Mouse (Mus musculus): ENCODE data around the gene Neurod6. TPM values are rescaled to one million over a fixed set of nuclear protein-coding genes. Genes with fewer than 3 reads are reported as not detected.

Gene Neurod6
- total and polyA plus RNA-seq, 2 experiments = not detected

GRCm38 (mm10) chr6:55700392-55701386 is 19.6 kb upstream of the Neurod6 start:
- Histone ChIP-seq H3K4me3 (ENCODE audit: insufficient read depth, low read depth, low read length) (no peak overlapping the region), H3K9ac (ENCODE audit: low read depth, low read length) (no peak overlapping the region), H3K79me2 (ENCODE audit: control insufficient read depth, insufficient read depth, low read length) (no peaks in the 10 kb centered on the region), H3K4me1 (ENCODE audit: control insufficient read depth, insufficient read depth, low read length) (no peaks in the 10 kb centered on the region), H3K27ac (replicated peaks; ENCODE audit: insufficient read depth, low read depth, low read length) (no peak overlapping the region), H3K36me3 (ENCODE audit: control insufficient read depth, insufficient read depth, low read length) (no peaks in the 10 kb centered on the region), H3K27me3 (ENCODE audit: control insufficient read depth, insufficient read depth, low read length) (no peaks in the 10 kb centered on the region)
- DNase-seq (ENCODE audit: extremely low read depth, low read depth, low spot score) = no peak
- TF ChIP-seq CTCF (IDR thresholded peaks at IDR 0.05; ENCODE audit: low read depth, low read length) (no peak), POLR2A (IDR thresholded peaks at IDR 0.05; ENCODE audit: extremely low read depth, insufficient read depth, low read length) (no peak)
- 57% methylated on average over 4 of the region's 4 CpGs for WGBS

GRCm38 (mm10) chr6:55690015-55690531 is 9.0 kb upstream of the Neurod6 start:
- Histone ChIP-seq H3K36me3 (ENCODE audit: control insufficient read depth, insufficient read depth, low read length) (no peaks in the 10 kb centered on the region), H3K4me1 (ENCODE audit: control insufficient read depth, insufficient read depth, low read length) (no peaks in the 10 kb centered on the region), H3K4me3 (ENCODE audit: insufficient read depth, low read depth, low read length) (no peak overlapping the region), H3K9ac (ENCODE audit: low read depth, low read length) (no peak overlapping the region), H3K79me2 (ENCODE audit: control insufficient read depth, insufficient read depth, low read length) (no peaks in the 10 kb centered on the region), H3K27ac (replicated peaks; ENCODE audit: insufficient read depth, low read depth, low read length) (no peak overlapping the region), H3K27me3 (ENCODE audit: control insufficient read depth, insufficient read depth, low read length) (no peaks in the 10 kb centered on the region)
- TF ChIP-seq CTCF (IDR thresholded peaks at IDR 0.05; ENCODE audit: low read depth, low read length) (no peak), POLR2A (IDR thresholded peaks at IDR 0.05; ENCODE audit: extremely low read depth, insufficient read depth, low read length) (no peak)
- DNase-seq (ENCODE audit: extremely low read depth, low read depth, low spot score) = no peak
- WGBS = 90% methylated on average over 2 of the region's 2 CpGs

- Histone ChIP-seq H3K79me2 (ENCODE audit: control insufficient read depth, insufficient read depth, low read length) (no peaks in the 10 kb centered on the region), H3K27ac (replicated peaks; ENCODE audit: insufficient read depth, low read depth, low read length) (no peak overlapping the region), H3K27me3 (ENCODE audit: control insufficient read depth, insufficient read depth, low read length) (no peaks in the 10 kb centered on the region), H3K9ac (ENCODE audit: low read depth, low read length) (no peak overlapping the region), H3K4me1 (ENCODE audit: control insufficient read depth, insufficient read depth, low read length) (no peaks in the 10 kb centered on the region), H3K36me3 (ENCODE audit: control insufficient read depth, insufficient read depth, low read length) (no peaks in the 10 kb centered on the region), H3K4me3 (ENCODE audit: insufficient read depth, low read depth, low read length) (no peak overlapping the region)
- 83% methylated on average over 4 of the region's 4 CpGs for WGBS
- TF ChIP-seq CTCF (IDR thresholded peaks at IDR 0.05; ENCODE audit: low read depth, low read length) = no peak
- TF ChIP-seq POLR2A (IDR thresholded peaks at IDR 0.05; ENCODE audit: extremely low read depth, insufficient read depth, low read length) = no peak
- DNase-seq (ENCODE audit: extremely low read depth, low read depth, low spot score) = no peak
Observed at GRCm38 (mm10) chr6:55683506-55683905, 2.4 kb upstream of the Neurod6 start.

GRCm38 (mm10) chr6:55682886-55683285 is 1.8 kb upstream of the Neurod6 start:
- H3K4me1 ChIP-seq (ENCODE audit: control insufficient read depth, insufficient read depth, low read length) = no peaks in the 10 kb centered on the region
- no peak for DNase-seq (ENCODE audit: extremely low read depth, low read depth, low spot score)
- H3K4me3 ChIP-seq (ENCODE audit: insufficient read depth, low read depth, low read length) = no peak overlapping the region
- no peaks in the 10 kb centered on the region for H3K27me3 ChIP-seq (ENCODE audit: control insufficient read depth, insufficient read depth, low read length)
- H3K27ac ChIP-seq (replicated peaks; ENCODE audit: insufficient read depth, low read depth, low read length) = no peak overlapping the region
- H3K79me2 ChIP-seq (ENCODE audit: control insufficient read depth, insufficient read depth, low read length) = no peaks in the 10 kb centered on the region
- H3K36me3 ChIP-seq (ENCODE audit: control insufficient read depth, insufficient read depth, low read length) = no peaks in the 10 kb centered on the region
- TF ChIP-seq CTCF (IDR thresholded peaks at IDR 0.05; ENCODE audit: low read depth, low read length) = no peak
- no peak for TF ChIP-seq POLR2A (IDR thresholded peaks at IDR 0.05; ENCODE audit: extremely low read depth, insufficient read depth, low read length)
- 77% methylated on average over 7 of the region's 7 CpGs for WGBS
- H3K9ac ChIP-seq (ENCODE audit: low read depth, low read length) = no peak overlapping the region

- H3K27me3 ChIP-seq (ENCODE audit: control insufficient read depth, insufficient read depth, low read length) = no peaks in the 10 kb centered on the region; the same call in 1 of the 2 replicates
- H3K27ac ChIP-seq (replicated peaks; ENCODE audit: insufficient read depth, low read depth, low read length) = no peak overlapping the region
- H3K4me3 ChIP-seq (ENCODE audit: insufficient read depth, low read depth, low read length) = no peak overlapping the region
- no peaks in the 10 kb centered on the region for H3K36me3 ChIP-seq (ENCODE audit: control insufficient read depth, insufficient read depth, low read length)
- WGBS = 83% methylated on average over 7 of the region's 7 CpGs
- no peak overlapping the region for H3K9ac ChIP-seq (ENCODE audit: low read depth, low read length)
- no peaks in the 10 kb centered on the region for H3K4me1 ChIP-seq (ENCODE audit: control insufficient read depth, insufficient read depth, low read length)
- no peaks in the 10 kb centered on the region for H3K79me2 ChIP-seq (ENCODE audit: control insufficient read depth, insufficient read depth, low read length)
- no peak for TF ChIP-seq CTCF (IDR thresholded peaks at IDR 0.05; ENCODE audit: low read depth, low read length)
- no peak for TF ChIP-seq POLR2A (IDR thresholded peaks at IDR 0.05; ENCODE audit: extremely low read depth, insufficient read depth, low read length)
- no peak for DNase-seq (ENCODE audit: extremely low read depth, low read depth, low spot score)
Observed at GRCm38 (mm10) chr6:55678571-55679185, 2.4 kb downstream of the Neurod6 start.
